ENCODE assay signal across 9 mouse cellular contexts in the genomic region with DNA sequence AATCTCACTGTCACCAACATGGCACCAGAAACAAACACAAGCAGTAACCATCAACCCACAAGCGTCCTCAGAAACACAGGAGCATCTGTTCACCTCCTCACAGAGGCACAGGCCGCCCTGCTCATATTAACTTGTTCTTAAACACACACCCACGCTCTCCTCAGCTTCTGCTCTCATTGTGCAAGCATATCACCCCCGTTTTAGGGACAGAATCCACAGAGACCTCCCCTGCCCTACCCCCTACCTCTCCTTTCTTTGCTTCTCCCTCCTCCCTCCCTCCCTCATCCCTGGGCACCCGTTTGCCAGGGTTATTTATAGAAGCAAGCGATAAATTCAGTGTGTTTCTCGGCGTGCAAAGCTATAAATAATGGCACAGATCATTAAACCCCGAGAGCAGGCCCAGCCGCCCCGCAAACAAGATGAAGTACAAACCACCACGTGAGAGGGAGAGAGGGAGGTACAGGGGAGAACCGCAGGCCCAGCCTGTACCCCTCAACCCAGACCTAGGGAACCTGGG. TPM values are rescaled to one million over a fixed set of nuclear protein-coding genes. Genes with fewer than 3 reads are reported as not detected.
DNase-seq lines count a peak whose midpoint lies in the region; TF ChIP-seq lines count a peak whose summit lies in the region.
"Had no signal": no experiment of that assay in that cellular context is flagged by ENCODE, and none has a peak within 500 bp of the region (broad histone marks: within the 10 kb centered on the region; RNA-seq: fewer than 3 reads in every experiment).

No protein-coding gene starts in this region.

- intact Hi-C loops in heart, postnatal 10 days (cut with DNase I) = no loop called here
- intact Hi-C loops in left cerebral cortex, adult 2 months (cut with DNase I) = no loop called here

- no peaks in the 10 kb centered on the region; the same call in 1 of the 2 replicates for H3K4me1 ChIP-seq in kidney, adult 2 months (ENCODE audit: control insufficient read depth, insufficient read depth, low read length)

- no peak for TF ChIP-seq CTCF in kidney, adult 2 months (conservative IDR thresholded peaks at IDR 0.05; ENCODE audit: insufficient read depth, insufficient read length, low read depth, low read length)
- no peak for TF ChIP-seq CTCF in left cerebral cortex, adult 2 months (IDR thresholded peaks at IDR 0.05)

- H3K4me3 ChIP-seq in kidney, adult 2 months (ENCODE audit: insufficient read depth, low read depth, low read length) = no peak overlapping the region
- H3K4me3 ChIP-seq in left cerebral cortex, adult 2 months = no peak overlapping the region

- peak; percentile 33 for DNase-seq in kidney, adult 2 months
- no peak for DNase-seq in kidney, postnatal 25 days
- peak; percentile 50 to 55 for DNase-seq in heart, postnatal 10 days
- DNase-seq in left cerebral cortex, adult 2 months (ENCODE audit: extremely low spot score in 1 of 2, low spot score in 2 of 2) = peak; percentile 24 to 58
- peak; percentile 49 to 69 for DNase-seq in right cerebral cortex, postnatal 36 days (ENCODE audit: low spot score in 2 of 2)
- DNase-seq in embryo, embryonic 10.5 days (ENCODE audit: low spot score) = no peak
- no peak for DNase-seq in cerebellum, postnatal 36 days
- DNase-seq in retina, postnatal 1 day = no peak
- DNase-seq: cerebellum, adult 9-11 months had no signal

- no peak for TF ChIP-seq POLR2A in kidney, adult 2 months (IDR thresholded peaks at IDR 0.05; ENCODE audit: low read depth, low read length)

- no peaks in the 10 kb centered on the region for H3K27me3 ChIP-seq in kidney, adult 2 months (replicated peaks; ENCODE audit: control insufficient read depth, insufficient read depth, low read length)

- WGBS in kidney, adult 2 months = 36% methylated on average over 13 of the region's 13 CpGs

- H3K27ac ChIP-seq in kidney, adult 2 months (ENCODE audit: insufficient read depth, low read depth, low read length) = no peak overlapping the region; the same call in 1 of the 2 replicates
- H3K27ac ChIP-seq in left cerebral cortex, adult 2 months = no peak overlapping the region

- no peaks in the 10 kb centered on the region for H3K36me3 ChIP-seq in kidney, adult 2 months (ENCODE audit: control insufficient read depth, insufficient read depth, low read length)

RNA-seq across cellular contexts. Expression of a gene that starts 31.4 kb away (rescaled TPM):
- polyA plus RNA-seq in kidney, adult 2 months (2012; rRNA removed) = 15.5 and 19.4 TPM in 2 replicates
- total RNA-seq in heart, postnatal 10 days (2021) = 10 to 100 TPM; 13.7 to 16.1 TPM
- 10 to 100 TPM; 20.7 to 23.2 TPM for total RNA-seq in left cerebral cortex, adult 2 months (2021)

Comparison
In these comparisons a context has a peak if more than half of its experiments do, and no peak if none do; other contexts are left out.
1. DNase-seq: peak in kidney, adult 2 months (single experiment), heart, postnatal 10 days (2 of 2), left cerebral cortex, adult 2 months (2 of 2) and right cerebral cortex, postnatal 36 days (2 of 2); none in kidney, postnatal 25 days (0 of 2), embryo, embryonic 10.5 days (single experiment), cerebellum, postnatal 36 days (0 of 2) and retina, postnatal 1 day (single experiment).